Mouse (Mus musculus) limb, embryonic 11.5 days (tissue): ENCODE measurements around the gene Zbtb1. TPM values are rescaled to one million over a fixed set of nuclear protein-coding genes. Genes with fewer than 3 reads are reported as not detected.
A peak's percentile ranks its signal among the peaks of the same experiment; 100 is the strongest.

Experiments
- ATAC-seq: fragments of 200-750 bp; cut with Nextera tagmentation; 2 replicates; pipeline ENCODE4 v1.8.0; 2017; ENCODE audit warnings: low read depth; ENCODE audit not compliant: insufficient number of reproducible peaks, low FRiP score, low TSS enrichment
- DNase-seq: peaks from one replicate; pipeline ENCODE4 v3.0.0-alpha.2; 2015; ENCODE audit warnings: low spot score
- H3K27ac ChIP-seq: fragments of 300-500 bp; sonication (generic); replicated peaks from 2 replicates; pipeline ENCODE4 v1.5.1; 2014; ENCODE audit warnings: low read depth, mild to moderate bottlenecking, low read length
- H3K27me3 ChIP-seq: fragments of 300-500 bp; sonication (generic); 2 replicates; pipeline ENCODE4 v1.6.1; 2014; ENCODE audit warnings: mild to moderate bottlenecking, low read length, mixed read lengths; ENCODE audit not compliant: control insufficient read depth, insufficient read depth
- H3K36me3 ChIP-seq: fragments of 300-500 bp; sonication (generic); 2 replicates; pipeline ENCODE4 v1.6.1; 2014; ENCODE audit warnings: mild to moderate bottlenecking, low read length, moderate library complexity, mixed read lengths; ENCODE audit not compliant: control insufficient read depth, insufficient read depth
- H3K4me1 ChIP-seq: fragments of 300-500 bp; sonication (generic); 2 replicates; pipeline ENCODE4 v1.6.1; 2014; ENCODE audit warnings: low read length, mixed read lengths; ENCODE audit not compliant: control insufficient read depth, insufficient read depth
- H3K4me2 ChIP-seq: fragments of 300-500 bp; sonication (generic); 2 replicates; pipeline ENCODE4 v1.6.1; 2014; ENCODE audit warnings: low read depth, mild to moderate bottlenecking, moderate library complexity; ENCODE audit not compliant: severe bottlenecking
- H3K4me3 ChIP-seq: fragments of 300-500 bp; sonication (generic); 2 replicates; pipeline ENCODE4 v1.5.1; 2014; ENCODE audit warnings: low read depth, low read length
- H3K9ac ChIP-seq: fragments of 300-500 bp; sonication (generic); 2 replicates; pipeline ENCODE4 v1.6.1; 2014; ENCODE audit warnings: mild to moderate bottlenecking, low read length
- H3K9me3 ChIP-seq: fragments of 300-500 bp; sonication (generic); 2 replicates; pipeline ENCODE4 v1.6.1; 2016; ENCODE audit warnings: low read length; ENCODE audit not compliant: control insufficient read depth
- WGBS: fragments of 180-500 bp; shearing (Covaris S2); extraction: QIAGEN DNeasy Blood & Tissue Kit; methylation state at CpG from one replicate; pipeline ENCODE4 v1.1.7; 2014; 5-methylcytosine and 5-hydroxymethylcytosine counted together
- polyA plus RNA-seq: library from polyadenylated mRNA; unstranded; fragments of >200 nt; fragmentation: Nextera tagmentation; extraction: Ambion mirVana; gene quantifications from 2 replicates; pipeline ENCODE4 v1.2.1, GENCODE M21; 2014

The Zbtb1 gene
- polyA plus RNA-seq, 1 experiment from 2014 or later = 11.2 TPM

- Histone ChIP-seq H3K27ac (no peak overlapping the region), H3K36me3 (no peaks in the 10 kb centered on the region), H3K9me3 (no peaks in the 10 kb centered on the region), H3K4me1 (no peaks in the 10 kb centered on the region), H3K27me3 (no peaks in the 10 kb centered on the region), H3K4me2 (no peak overlapping the region), H3K9ac (no peak overlapping the region), H3K4me3 (no peak overlapping the region)
- 10% methylated on average over 4 of the region's 4 CpGs for WGBS
- peak; percentile 56 for DNase-seq
- no peak for ATAC-seq
Measured at GRCm38 (mm10) chr12:76341080-76341479, 29.0 kb upstream of the Zbtb1 start.

GRCm38 (mm10) chr12:76345759-76346455 lies 24.2 kb upstream of the Zbtb1 start:
- H3K9me3 ChIP-seq = no peaks in the 10 kb centered on the region
- no peak overlapping the region for H3K4me2 ChIP-seq
- no peak overlapping the region for H3K27ac ChIP-seq
- no peaks in the 10 kb centered on the region for H3K4me1 ChIP-seq
- 84% methylated on average over 5 of the region's 6 CpGs for WGBS
- no peak overlapping the region for H3K4me3 ChIP-seq
- DNase-seq = no peak
- peaks cover 3% of the 10 kb centered on the region; the same call in 1 of the 2 replicates for H3K36me3 ChIP-seq
- ATAC-seq = no peak
- no peak overlapping the region for H3K9ac ChIP-seq
- no peaks in the 10 kb centered on the region for H3K27me3 ChIP-seq

GRCm38 (mm10) chr12:76349680-76350220 lies 20.3 kb upstream of the Zbtb1 start:
- DNase-seq (no peak), ATAC-seq (no peak)
- H3K9me3 ChIP-seq = no peaks in the 10 kb centered on the region
- H3K27me3 ChIP-seq = no peaks in the 10 kb centered on the region
- H3K36me3 ChIP-seq = peaks cover 3% of the 10 kb centered on the region; the same call in 1 of the 2 replicates
- no peak overlapping the region for H3K4me3 ChIP-seq
- H3K27ac ChIP-seq = no peak overlapping the region
- no peaks in the 10 kb centered on the region for H3K4me1 ChIP-seq
- no peak overlapping the region for H3K9ac ChIP-seq
- 78% methylated on average over 8 of the region's 8 CpGs for WGBS
- H3K4me2 ChIP-seq = no peak overlapping the region

GRCm38 (mm10) chr12:76360868-76361267 lies 9.2 kb upstream of the Zbtb1 start:
- no peak overlapping the region for H3K27ac ChIP-seq
- DNase-seq (no peak), ATAC-seq (no peak)
- 87% methylated on average over 1 of the region's 1 CpGs for WGBS
- H3K4me2 ChIP-seq = no peak overlapping the region
- no peak overlapping the region for H3K9ac ChIP-seq
- no peaks in the 10 kb centered on the region for H3K9me3 ChIP-seq
- no peaks in the 10 kb centered on the region for H3K36me3 ChIP-seq
- no peaks in the 10 kb centered on the region for H3K4me1 ChIP-seq
- H3K4me3 ChIP-seq = no peak overlapping the region
- H3K27me3 ChIP-seq = no peaks in the 10 kb centered on the region

- no peaks in the 10 kb centered on the region for H3K9me3 ChIP-seq
- no peaks in the 10 kb centered on the region for H3K4me1 ChIP-seq
- no peaks in the 10 kb centered on the region for H3K27me3 ChIP-seq
- no peak overlapping the region for H3K4me2 ChIP-seq
- ATAC-seq = no peak
- WGBS = 58% methylated on average over 9 of the region's 9 CpGs
- no peak for DNase-seq
- H3K9ac ChIP-seq = no peak overlapping the region
- no peak overlapping the region for H3K4me3 ChIP-seq
- no peaks in the 10 kb centered on the region for H3K36me3 ChIP-seq
- no peak overlapping the region for H3K27ac ChIP-seq
Measured at GRCm38 (mm10) chr12:76361405-76362302, 8.4 kb upstream of the Zbtb1 start.

GRCm38 (mm10) chr12:76362303-76362676 lies 7.8 kb upstream of the Zbtb1 start:
- no peak overlapping the region for H3K4me2 ChIP-seq
- peaks cover 6% of the 10 kb centered on the region for H3K4me1 ChIP-seq
- WGBS = 89% methylated on average over 9 of the region's 9 CpGs
- no peak overlapping the region for H3K9ac ChIP-seq
- H3K36me3 ChIP-seq = no peaks in the 10 kb centered on the region
- DNase-seq = no peak
- no peaks in the 10 kb centered on the region for H3K9me3 ChIP-seq
- H3K27me3 ChIP-seq = no peaks in the 10 kb centered on the region
- H3K27ac ChIP-seq = no peak overlapping the region
- ATAC-seq = no peak
- H3K4me3 ChIP-seq = no peak overlapping the region

- H3K27ac ChIP-seq = no peak overlapping the region
- 82% methylated on average over 3 of the region's 3 CpGs for WGBS
Measured at GRCm38 (mm10) chr12:76366276-76366675, 3.8 kb upstream of the Zbtb1 start.

GRCm38 (mm10) chr12:76367096-76367995 lies 2.7 kb upstream of the Zbtb1 start:
- no peak for ATAC-seq
- H3K9ac ChIP-seq = 0 out of 2 replicates have a peak overlapping the region, but pooled peaks have one; percentile 9

More at GRCm38 (mm10) chr12:76366276-76366675, 3.8 kb upstream of the Zbtb1 start:
- Histone ChIP-seq H3K4me3 (no peak overlapping the region), H3K27me3 (no peaks in the 10 kb centered on the region), H3K4me1 (peaks cover 21% of the 10 kb centered on the region), H3K36me3 (no peaks in the 10 kb centered on the region), H3K9ac (no peak overlapping the region), H3K4me2 (no peak overlapping the region), H3K9me3 (no peaks in the 10 kb centered on the region)
- DNase-seq (no peak), ATAC-seq (no peak)

More at GRCm38 (mm10) chr12:76367096-76367995, 2.7 kb upstream of the Zbtb1 start:
- H3K4me2 ChIP-seq = peak overlapping the region; percentile 84
- H3K4me1 ChIP-seq = peaks cover 23% of the 10 kb centered on the region
- H3K4me3 ChIP-seq = peak overlapping the region; percentile 11; the same call in 1 of the 2 replicates
- no peak overlapping the region for H3K27ac ChIP-seq
- H3K27me3 ChIP-seq = no peaks in the 10 kb centered on the region
- no peaks in the 10 kb centered on the region for H3K36me3 ChIP-seq
- DNase-seq = peak; percentile 58
- H3K9me3 ChIP-seq = no peaks in the 10 kb centered on the region
- WGBS = 18% methylated on average over 14 of the region's 14 CpGs
